Mouse (Mus musculus): ENCODE measurements around the gene Myrfl.

DNA sequence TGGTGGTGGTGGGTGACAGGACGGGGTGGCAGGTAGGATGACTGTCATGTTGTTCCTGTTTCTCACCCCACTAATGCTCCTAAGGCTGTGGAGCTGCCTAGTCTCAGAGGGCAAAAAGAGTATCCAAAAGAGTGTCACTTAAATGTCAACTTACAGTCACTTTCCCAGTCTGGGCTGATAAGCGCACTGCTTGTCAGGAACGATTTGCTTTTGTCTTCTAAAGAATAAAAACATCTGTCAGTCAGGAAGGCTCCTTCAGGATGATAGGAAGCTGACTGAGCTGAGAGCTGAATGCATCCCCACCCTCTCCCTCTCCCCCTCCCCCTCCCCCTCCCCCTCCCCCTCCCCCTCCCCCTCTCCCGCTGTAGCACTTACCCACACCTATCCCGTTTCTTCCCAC is 113.7 kb downstream of the Myrfl start:
- no peak for TF ChIP-seq CTCF (IDR thresholded peaks at IDR 0.05; ENCODE audit: borderline replicate concordance, control insufficient read depth, extremely low read depth, insufficient read depth, low read length, poor library complexity)
- no peak for TF ChIP-seq POLR2A (IDR thresholded peaks at IDR 0.05; ENCODE audit: control insufficient read depth, extremely low read depth, insufficient read depth, low read length, poor library complexity)
